Mouse (Mus musculus): ENCODE measurements around the gene Dctn2.

DNA sequence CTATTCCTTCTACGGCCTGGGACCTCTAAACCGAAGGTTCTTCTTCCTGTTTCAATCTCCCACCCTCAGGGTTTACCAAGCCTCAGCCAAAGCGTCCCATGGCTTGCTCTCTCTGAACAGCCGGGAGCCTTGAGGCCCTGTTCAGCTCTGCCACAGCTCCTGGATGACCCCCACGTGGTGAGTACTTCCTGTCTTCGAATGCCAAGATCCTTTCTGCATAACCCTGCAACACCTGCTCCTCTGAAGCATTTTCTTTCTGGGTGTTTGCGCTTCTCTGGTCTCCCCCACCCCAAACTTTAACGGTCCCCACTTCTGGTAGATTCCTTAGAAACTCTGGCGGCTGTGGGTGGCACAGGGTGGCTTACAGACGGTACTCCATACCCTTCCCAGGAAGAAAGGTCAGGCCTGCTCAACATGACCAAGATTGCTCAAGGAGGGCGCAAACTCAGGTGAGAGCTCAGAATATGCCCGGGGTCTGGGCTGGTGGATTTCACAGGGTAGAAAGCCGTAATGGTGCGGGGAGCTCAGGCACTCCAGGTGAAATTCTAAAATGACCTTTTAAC lies 59.4 kb downstream of the Dctn2 start:
- no peak for TF ChIP-seq CTCF (IDR thresholded peaks at IDR 0.05; ENCODE audit: extremely low read depth, insufficient read depth, insufficient read length, insufficient replicate concordance)
- TF ChIP-seq POLR2A (IDR thresholded peaks at IDR 0.05; ENCODE audit: low read depth, low read length): no peak

All from spleen, adult 2 months (tissue).